Mouse (Mus musculus) bone marrow, adult 2 months (tissue): ENCODE data around the gene Plxnd1.

Source experiments
- CTCF ChIP-seq: fragments of 200-500 bp; IDR thresholded peaks from 2 replicates; pipeline ENCODE4 v1.5.1; 2011; ENCODE audit warnings: low read length, control low read depth; ENCODE audit not compliant: control insufficient read depth, insufficient read depth
- POLR2A ChIP-seq: fragments of 200-500 bp; IDR thresholded peaks from 2 replicates; pipeline ENCODE4 v1.6.1; 2011; ENCODE audit warnings: low read depth, mild to moderate bottlenecking, control low read depth, low read length, borderline replicate concordance; ENCODE audit not compliant: control insufficient read depth

GRCm38 (mm10) chr6:116004716-116005115 is 9.9 kb upstream of the Plxnd1 start:
- no peak for TF ChIP-seq CTCF
- 0 out of 2 replicates have a peak, but pooled peaks have one; percentile 20 for TF ChIP-seq POLR2A
